Comparison of ENCODE assay signal across 11 mouse cellular contexts in the genomic region with DNA sequence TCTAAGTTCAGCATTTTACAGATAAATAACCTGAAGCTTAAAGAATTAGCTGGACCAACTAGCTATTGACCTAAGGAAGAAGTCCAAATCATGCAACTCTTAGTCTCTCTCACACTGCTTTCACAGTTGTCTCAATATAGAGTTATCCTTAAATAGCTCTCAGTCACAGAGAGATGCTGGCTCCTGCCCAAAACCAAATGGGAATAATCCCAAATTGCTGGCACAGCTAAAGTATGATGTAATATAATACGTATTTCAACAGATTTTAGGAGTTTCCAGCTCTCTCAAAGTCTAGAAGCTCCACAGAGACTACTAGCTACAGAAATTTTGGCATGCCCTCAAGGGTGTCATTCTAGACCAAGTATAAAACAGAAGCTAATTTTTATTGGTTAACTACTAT. TPM values are rescaled to one million over a fixed set of nuclear protein-coding genes. Genes with fewer than 3 reads are reported as not detected.
A peak's percentile ranks its signal among the peaks of the same experiment; 100 is the strongest.
DNase-seq lines count a peak whose midpoint lies in the region; ATAC-seq and TF ChIP-seq lines count a peak whose summit lies in the region.
"Had no signal": no experiment of that assay in that cellular context is flagged by ENCODE, and none has a peak within 500 bp of the region (broad histone marks: within the 10 kb centered on the region; RNA-seq: fewer than 3 reads in every experiment).

No protein-coding gene starts in this region.

- H3K9ac ChIP-seq in limb, embryonic 14.5 days (ENCODE audit: low read depth, low read length, severe bottlenecking), result no peak overlapping the region
- no peak overlapping the region for H3K9ac ChIP-seq in midbrain, embryonic 15.5 days

- H3K4me1 ChIP-seq in limb, embryonic 14.5 days (ENCODE audit: control insufficient read depth, insufficient read depth, low read length), result no peaks in the 10 kb centered on the region
- H3K4me1 ChIP-seq in limb, embryonic 10.5 days, result no peaks in the 10 kb centered on the region
- no peaks in the 10 kb centered on the region for H3K4me1 ChIP-seq in midbrain, embryonic 15.5 days

- no peak overlapping the region for H3K4me2 ChIP-seq in limb, embryonic 14.5 days (replicated peaks; ENCODE audit: low read depth, low read length, severe bottlenecking)
- H3K4me2 ChIP-seq in midbrain, embryonic 15.5 days, result no peak overlapping the region

- H3K9me3 ChIP-seq in limb, embryonic 14.5 days (ENCODE audit: control insufficient read depth, low read length), result no peaks in the 10 kb centered on the region
- H3K9me3 ChIP-seq in limb, embryonic 10.5 days (replicated peaks), result no peaks in the 10 kb centered on the region
- no peaks in the 10 kb centered on the region for H3K9me3 ChIP-seq in midbrain, embryonic 15.5 days

- TF ChIP-seq POLR2A in limb, embryonic 14.5 days (IDR thresholded peaks at IDR 0.05; ENCODE audit: borderline replicate concordance, extremely low read depth, insufficient read depth, insufficient read length), result no peak

- peak; percentile 92 to 93 for DNase-seq in cerebellum, postnatal 10 days
- no peak for DNase-seq in cerebellum, adult 11-12 months
- DNase-seq in limb, embryonic 14.5 days (ENCODE audit: low spot score), result peak; percentile 63
- DNase-seq in limb, embryonic 10.5 days (ENCODE audit: low spot score), result no peak
- DNase-seq in heart, postnatal 36 days, result peak; percentile 35 to 40
- peak; percentile 60 for DNase-seq in right cerebral cortex, postnatal 14 days
- no peak for DNase-seq in natural killer cell, adult 2 months (ENCODE audit: low spot score in 2 of 2)
- DNase-seq: kidney, postnatal 25 days had no signal

- H3K27me3 ChIP-seq in limb, embryonic 14.5 days (ENCODE audit: control insufficient read depth, insufficient read depth, low read length), result no peaks in the 10 kb centered on the region
- H3K27me3 ChIP-seq in limb, embryonic 10.5 days (ENCODE audit: low read depth, poor library complexity, severe bottlenecking), result no peaks in the 10 kb centered on the region
- no peaks in the 10 kb centered on the region for H3K27me3 ChIP-seq in midbrain, embryonic 15.5 days (replicated peaks)

- ATAC-seq in limb, embryonic 14.5 days (ENCODE audit: low FRiP score, low read depth), result peak; percentile 44; the same call in 1 of the 2 replicates
- no peak for ATAC-seq in midbrain, embryonic 15.5 days (replicated peaks)

- H3K36me3 ChIP-seq in limb, embryonic 14.5 days (ENCODE audit: control insufficient read depth, insufficient read depth, low read length), result no peaks in the 10 kb centered on the region
- H3K36me3 ChIP-seq in limb, embryonic 10.5 days, result no peaks in the 10 kb centered on the region
- H3K36me3 ChIP-seq in midbrain, embryonic 15.5 days (replicated peaks), result no peaks in the 10 kb centered on the region

- no peak overlapping the region for H3K27ac ChIP-seq in limb, embryonic 14.5 days (replicated peaks; ENCODE audit: low read depth, low read length)
- no peak overlapping the region for H3K27ac ChIP-seq in limb, embryonic 10.5 days
- no peak overlapping the region for H3K27ac ChIP-seq in midbrain, embryonic 15.5 days

- WGBS in limb, embryonic 14.5 days, result 30% methylated on average over 1 of the region's 1 CpGs
- WGBS in limb, embryonic 10.5 days, result 73% methylated on average over 1 of the region's 1 CpGs
- WGBS in midbrain, embryonic 15.5 days, result 79% methylated on average over 1 of the region's 1 CpGs

- intact Hi-C loops in heart, postnatal 36 days (cut with DNase I), result no loop called here

- H3K4me3 ChIP-seq in limb, embryonic 14.5 days (replicated peaks; ENCODE audit: low read length), result no peak overlapping the region
- no peak overlapping the region for H3K4me3 ChIP-seq in limb, embryonic 10.5 days
- H3K4me3 ChIP-seq in midbrain, embryonic 15.5 days, result no peak overlapping the region

RNA-seq across cellular contexts. Expression of a gene that starts 15.1 kb away (rescaled TPM):
- 0.45 and 0.82 TPM in 2 replicates for polyA plus RNA-seq in limb, embryonic 14.5 days (2012; rRNA removed)
- 0.91 and 1.1 TPM in 2 replicates for polyA plus RNA-seq in limb, embryonic 14.5 days (2014; fragmentation: Nextera tagmentation; extraction: Ambion mirVana)
- 0.15 TPM in 1 of 2 replicates, not detected in the other for polyA plus RNA-seq in limb, embryonic 10.5 days (2016; fragmentation: Nextera tagmentation; extraction: Ambion mirVana)
- total RNA-seq in heart, postnatal 36 days (2021), result under 1 TPM; 0.33 to 0.35 TPM
- polyA plus RNA-seq in midbrain, embryonic 15.5 days (2015; fragmentation: Nextera tagmentation; extraction: Ambion mirVana), result 12.5 and 16.5 TPM in 2 replicates
- total RNA-seq: megakaryocyte, adult 5-6 weeks had no signal
- polyA plus RNA-seq: small intestine, adult 2 months had no signal

Comparison
In these comparisons a context has a peak if more than half of its experiments do, and no peak if none do; other contexts are left out.
1. DNase-seq: peak in cerebellum, postnatal 10 days (2 of 2), limb, embryonic 14.5 days (single experiment), heart, postnatal 36 days (2 of 2) and right cerebral cortex, postnatal 14 days (single experiment); none in cerebellum, adult 11-12 months (single experiment), limb, embryonic 10.5 days (single experiment) and natural killer cell, adult 2 months (0 of 2).